Mouse (Mus musculus) megakaryocyte-erythroid progenitor cell, adult 5 weeks (primary cell): ENCODE data around the gene Arsk. TPM values are rescaled to one million over a fixed set of nuclear protein-coding genes. Genes with fewer than 3 reads are reported as not detected.

Source experiments
- polyA plus RNA-seq: library from polyadenylated mRNA; stranded (reverse); fragments of >175 nt; gene quantifications from 2 replicates; pipeline ENCODE4 v1.2.3, GENCODE M21; 2012

Arsk gene
- polyA plus RNA-seq, result 5.5 and 5.8 TPM in 2 replicates

GRCm38 (mm10) chr13:76098493-76099303, at the start of gene Arsk, which contains the start of gene Ttc37:
Gene Arsk (minus strand): TSS chr13:76098660.
Gene Ttc37 (plus strand): TSS chr13:76098734.

DNA sequence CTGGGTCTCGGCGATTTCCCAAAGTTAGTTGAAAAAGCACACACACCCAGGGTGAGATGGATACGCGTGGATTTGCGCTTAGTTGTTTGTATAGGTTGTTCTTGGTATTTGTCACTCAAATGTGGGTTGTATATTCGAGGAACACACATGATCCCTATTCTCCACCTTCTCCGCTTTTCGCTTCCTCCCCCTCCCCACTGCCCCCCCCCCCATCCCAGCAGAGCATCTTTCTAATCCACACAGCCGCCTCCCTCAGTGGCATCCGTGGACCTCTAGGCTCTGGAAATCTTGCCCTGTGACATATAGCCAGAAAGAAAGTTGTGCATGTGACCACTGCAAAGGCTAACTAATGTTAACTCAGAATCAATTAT, 41.6 kb downstream of the Arsk start, which contains the start of gene Gpr150:
TSS of gene Gpr150 (minus strand) at position 101 of the 371 bp plus-strand sequence.

GRCm38 (mm10) chr13:76017974-76018843, 80.3 kb downstream of the Arsk start, which contains the start of gene Rfesd:
Gene Rfesd (minus strand): TSS chr13:76018719.

Other genes with a start within 250 kb of the Arsk start
- 1.3 and 2.4 TPM in 2 replicates for gene Rhobtb3, start 154.7 kb downstream of the Arsk start, polyA plus RNA-seq
- not detected in 2 replicates for gene Spata9, start 131.5 kb downstream of the Arsk start, polyA plus RNA-seq
- 1.5 and 1.6 TPM in 2 replicates for gene Rfesd, start 79.9 kb downstream of the Arsk start, polyA plus RNA-seq
- 1.7 and 2.3 TPM in 2 replicates for gene Gpr150, start 41.7 kb downstream of the Arsk start, polyA plus RNA-seq
- gene Ttc37, start 74 bp upstream of the Arsk start, polyA plus RNA-seq, result 0.78 and 1.3 TPM in 2 replicates
- not detected in 2 replicates for gene Fam81b, start 206.4 kb upstream of the Arsk start, polyA plus RNA-seq